Mouse (Mus musculus): ENCODE measurements around the gene Calcrl. TPM values are rescaled to one million over a fixed set of nuclear protein-coding genes. Genes with fewer than 3 reads are reported as not detected.

Gene Calcrl
- polyA plus RNA-seq, 1 experiment: 6.9 TPM

DNA sequence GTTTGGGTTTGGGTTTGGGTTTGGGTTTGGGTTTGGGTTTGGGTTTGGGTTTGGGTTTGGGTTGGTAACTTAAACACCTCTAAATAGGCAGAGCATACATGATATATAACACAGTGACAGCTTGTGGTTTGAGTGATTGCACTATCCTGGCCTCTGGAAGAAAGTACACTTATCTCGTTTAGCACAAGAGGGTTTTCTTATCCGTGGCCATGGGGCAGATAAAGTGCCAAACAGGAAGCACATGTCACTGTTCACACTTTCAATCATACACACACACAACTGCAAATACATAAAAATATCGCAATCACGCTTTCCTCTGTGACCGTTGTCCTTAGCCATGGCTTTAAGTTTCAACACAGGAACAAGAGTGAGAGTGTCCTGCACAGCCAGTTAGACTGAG lies 56.0 kb downstream of the Calcrl start:
- Histone ChIP-seq H3K4me3 (no peak overlapping the region), H3K36me3 (ENCODE audit: control insufficient read depth, insufficient read depth) (peaks cover 24% of the 10 kb centered on the region), H3ac (ENCODE audit: control insufficient read depth, insufficient read length) (no peak overlapping the region), H3K79me2 (ENCODE audit: control insufficient read depth, insufficient read depth) (no peaks in the 10 kb centered on the region), H3K4me2 (ENCODE audit: low read depth) (no peak overlapping the region), H3K27me3 (ENCODE audit: control insufficient read depth, insufficient read depth, insufficient read length) (no peaks in the 10 kb centered on the region)
- TF ChIP-seq CEBPB (IDR thresholded peaks at IDR 0.05; ENCODE audit: insufficient read depth, poor library complexity, severe bottlenecking) (no peak), USF1 (IDR thresholded peaks at IDR 0.05; ENCODE audit: low read depth) (no peak), MAX (IDR thresholded peaks at IDR 0.05; ENCODE audit: low read depth) (no peak), MYOG (IDR thresholded peaks at IDR 0.05; ENCODE audit: control insufficient read depth in 1 of 3, insufficient read depth in 1 of 3, insufficient read length in 2 of 3, low read depth in 2 of 3) (no peak), POLR2AphosphoS2 (IDR thresholded peaks at IDR 0.05; ENCODE audit: insufficient read length, low read depth) (no peak), MYOD1 (IDR thresholded peaks at IDR 0.05; ENCODE audit: control insufficient read depth in 1 of 3, insufficient read length in 2 of 3, low read depth in 2 of 3) (no peak), TCF3 (IDR thresholded peaks at IDR 0.05; ENCODE audit: insufficient read length, low read depth) (no peak), POLR2A (IDR thresholded peaks at IDR 0.05; ENCODE audit: insufficient read length, low read depth) (no peak), E2F4 (IDR thresholded peaks at IDR 0.05; ENCODE audit: insufficient read depth) (no peak), REST (IDR thresholded peaks at IDR 0.05; ENCODE audit: insufficient read depth, insufficient read length) (no peak), TCF12 (IDR thresholded peaks at IDR 0.05; ENCODE audit: insufficient read depth, poor library complexity, severe bottlenecking) (no peak), SRF (IDR thresholded peaks at IDR 0.05; ENCODE audit: control insufficient read depth, insufficient read length, low read depth) (no peak)

GRCm38 (mm10) chr2:84366742-84367141 lies 58.5 kb downstream of the Calcrl start:
- H3K36me3 ChIP-seq (ENCODE audit: control insufficient read depth, insufficient read depth): peaks cover 24% of the 10 kb centered on the region
- no peak overlapping the region for H3ac ChIP-seq (ENCODE audit: control insufficient read depth, insufficient read length)
- H3K27me3 ChIP-seq (ENCODE audit: control insufficient read depth, insufficient read depth, insufficient read length): no peaks in the 10 kb centered on the region
- H3K4me2 ChIP-seq (ENCODE audit: low read depth): no peak overlapping the region
- no peak overlapping the region for H3K4me3 ChIP-seq
- no peaks in the 10 kb centered on the region for H3K79me2 ChIP-seq (ENCODE audit: control insufficient read depth, insufficient read depth)
- no peak for TF ChIP-seq USF1 (IDR thresholded peaks at IDR 0.05; ENCODE audit: low read depth)
- TF ChIP-seq POLR2AphosphoS2 (IDR thresholded peaks at IDR 0.05; ENCODE audit: insufficient read length, low read depth): no peak

- Histone ChIP-seq H3K4me2 (ENCODE audit: low read depth) (no peak overlapping the region), H3K36me3 (ENCODE audit: control insufficient read depth, insufficient read depth) (peaks cover 17% of the 10 kb centered on the region), H3K27me3 (ENCODE audit: control insufficient read depth, insufficient read depth, insufficient read length) (no peaks in the 10 kb centered on the region), H3K4me3 (no peak overlapping the region), H3K79me2 (ENCODE audit: control insufficient read depth, insufficient read depth) (no peaks in the 10 kb centered on the region), H3ac (ENCODE audit: control insufficient read depth, insufficient read length) (no peak overlapping the region)
- no peak for TF ChIP-seq MYOD1 (IDR thresholded peaks at IDR 0.05; ENCODE audit: control insufficient read depth in 1 of 3, insufficient read length in 2 of 3, low read depth in 2 of 3)
- no peak for TF ChIP-seq CEBPB (IDR thresholded peaks at IDR 0.05; ENCODE audit: insufficient read depth, poor library complexity, severe bottlenecking)
- no peak for TF ChIP-seq SRF (IDR thresholded peaks at IDR 0.05; ENCODE audit: control insufficient read depth, insufficient read length, low read depth)
- no peak for TF ChIP-seq POLR2A (IDR thresholded peaks at IDR 0.05; ENCODE audit: insufficient read length, low read depth)
- TF ChIP-seq MAX (IDR thresholded peaks at IDR 0.05; ENCODE audit: low read depth): no peak
- no peak for TF ChIP-seq POLR2AphosphoS2 (IDR thresholded peaks at IDR 0.05; ENCODE audit: insufficient read length, low read depth)
- no peak for TF ChIP-seq USF1 (IDR thresholded peaks at IDR 0.05; ENCODE audit: low read depth)
- no peak for TF ChIP-seq TCF3 (IDR thresholded peaks at IDR 0.05; ENCODE audit: insufficient read length, low read depth)
Measured at GRCm38 (mm10) chr2:84365266-84365665, 59.9 kb downstream of the Calcrl start.

GRCm38 (mm10) chr2:84362779-84363719 lies 62.2 kb downstream of the Calcrl start:
- Histone ChIP-seq H3K4me2 (ENCODE audit: low read depth) (no peak overlapping the region), H3K27me3 (ENCODE audit: control insufficient read depth, insufficient read depth, insufficient read length) (no peaks in the 10 kb centered on the region), H3ac (ENCODE audit: control insufficient read depth, insufficient read length) (no peak overlapping the region), H3K4me3 (no peak overlapping the region), H3K79me2 (ENCODE audit: control insufficient read depth, insufficient read depth) (no peaks in the 10 kb centered on the region), H3K36me3 (ENCODE audit: control insufficient read depth, insufficient read depth) (peaks cover 6% of the 10 kb centered on the region)
- TF ChIP-seq TCF3 (IDR thresholded peaks at IDR 0.05; ENCODE audit: insufficient read length, low read depth) (no peak), USF1 (IDR thresholded peaks at IDR 0.05; ENCODE audit: low read depth) (no peak), MYOG (IDR thresholded peaks at IDR 0.05; ENCODE audit: control insufficient read depth in 1 of 3, insufficient read depth in 1 of 3, insufficient read length in 2 of 3, low read depth in 2 of 3) (no peak), E2F4 (IDR thresholded peaks at IDR 0.05; ENCODE audit: insufficient read depth) (no peak), MYOD1 (IDR thresholded peaks at IDR 0.05; ENCODE audit: control insufficient read depth in 1 of 3, insufficient read length in 2 of 3, low read depth in 2 of 3) (no peak), REST (IDR thresholded peaks at IDR 0.05; ENCODE audit: insufficient read depth, insufficient read length) (no peak)

DNA sequence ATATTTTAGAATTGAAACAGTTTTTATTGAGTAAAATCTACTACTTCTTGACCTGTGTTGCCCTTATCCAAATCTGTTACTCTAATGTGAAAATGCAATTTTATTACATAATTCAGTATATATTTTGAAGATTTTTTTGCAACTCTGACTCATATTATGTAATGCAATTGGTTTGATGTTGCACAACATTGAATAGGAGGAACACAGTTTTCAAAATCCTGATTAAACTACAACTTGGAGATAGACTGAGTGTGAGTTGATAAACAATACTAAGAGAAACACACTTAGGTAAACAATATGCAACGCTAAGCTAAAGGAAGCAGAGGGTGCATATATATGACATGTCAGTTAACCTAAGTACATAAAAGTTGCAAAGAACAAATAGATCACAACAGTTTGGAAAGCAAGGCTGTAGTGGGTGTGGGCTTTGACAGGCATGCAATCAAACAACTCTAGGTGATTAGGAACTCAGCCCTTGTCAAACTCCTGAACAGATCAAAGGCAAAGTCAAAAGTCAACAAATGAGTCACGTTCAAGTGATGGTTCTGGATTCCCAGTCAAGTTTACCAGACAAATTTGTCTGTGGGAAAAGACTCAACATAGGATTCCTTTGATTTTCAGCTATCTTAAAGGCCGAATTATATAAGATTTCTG lies 66.4 kb downstream of the Calcrl start:
- Histone ChIP-seq H3ac (ENCODE audit: control insufficient read depth, insufficient read length) (no peak overlapping the region), H3K79me2 (ENCODE audit: control insufficient read depth, insufficient read depth) (no peaks in the 10 kb centered on the region), H3K27me3 (ENCODE audit: control insufficient read depth, insufficient read depth, insufficient read length) (no peaks in the 10 kb centered on the region), H3K4me2 (ENCODE audit: low read depth) (no peak overlapping the region), H3K4me3 (no peak overlapping the region), H3K36me3 (ENCODE audit: control insufficient read depth, insufficient read depth) (peaks cover 3% of the 10 kb centered on the region)
- TF ChIP-seq E2F4 (IDR thresholded peaks at IDR 0.05; ENCODE audit: insufficient read depth): no peak
- TF ChIP-seq TCF3 (IDR thresholded peaks at IDR 0.05; ENCODE audit: insufficient read length, low read depth): no peak
- no peak for TF ChIP-seq POLR2A (IDR thresholded peaks at IDR 0.05; ENCODE audit: insufficient read length, low read depth)
- no peak for TF ChIP-seq CEBPB (IDR thresholded peaks at IDR 0.05; ENCODE audit: insufficient read depth, poor library complexity, severe bottlenecking)
- TF ChIP-seq MAX (IDR thresholded peaks at IDR 0.05; ENCODE audit: low read depth): no peak
- no peak for TF ChIP-seq TCF12 (IDR thresholded peaks at IDR 0.05; ENCODE audit: insufficient read depth, poor library complexity, severe bottlenecking)
- no peak for TF ChIP-seq POLR2AphosphoS2 (IDR thresholded peaks at IDR 0.05; ENCODE audit: insufficient read length, low read depth)
- no peak for TF ChIP-seq SRF (IDR thresholded peaks at IDR 0.05; ENCODE audit: control insufficient read depth, insufficient read length, low read depth)
- TF ChIP-seq MYOD1 (IDR thresholded peaks at IDR 0.05; ENCODE audit: control insufficient read depth in 1 of 3, insufficient read length in 2 of 3, low read depth in 2 of 3): no peak
- no peak for TF ChIP-seq MYOG (IDR thresholded peaks at IDR 0.05; ENCODE audit: control insufficient read depth in 1 of 3, insufficient read depth in 1 of 3, insufficient read length in 2 of 3, low read depth in 2 of 3)
- no peak for TF ChIP-seq REST (IDR thresholded peaks at IDR 0.05; ENCODE audit: insufficient read depth, insufficient read length)
- no peak for TF ChIP-seq USF1 (IDR thresholded peaks at IDR 0.05; ENCODE audit: low read depth)

Data from myocyte (in vitro differentiated cells).